Mouse (Mus musculus): ENCODE results near the gene Cd244a. TPM values are rescaled to one million over a fixed set of nuclear protein-coding genes. Genes with fewer than 3 reads are reported as not detected.

Gene Cd244a
- not detected for polyA plus RNA-seq (2017; shearing (Covaris generic))

DNA sequence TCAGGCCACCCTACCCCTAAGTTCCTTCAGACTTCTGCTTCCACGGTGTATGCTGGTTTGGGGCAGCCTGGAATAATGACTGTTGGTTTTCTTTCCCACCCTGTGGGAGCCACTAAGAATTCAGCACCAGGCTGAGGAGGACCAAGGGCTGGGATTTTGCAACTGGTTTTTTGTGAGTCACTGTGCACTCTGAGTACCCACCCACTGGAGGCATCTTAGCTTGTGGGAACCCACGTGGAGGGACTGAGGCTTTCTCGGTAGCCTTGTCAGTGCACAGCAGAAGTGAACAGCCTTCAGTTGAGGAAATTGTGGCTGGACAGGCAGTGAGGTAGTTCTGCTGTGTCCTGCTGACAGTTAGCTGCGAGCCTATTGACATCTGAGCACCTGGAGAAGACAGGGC is at the start of gene Cd244a:
Gene Cd244a (plus strand): TSS at position 296 of the 400 bp plus-strand sequence.

DNA sequence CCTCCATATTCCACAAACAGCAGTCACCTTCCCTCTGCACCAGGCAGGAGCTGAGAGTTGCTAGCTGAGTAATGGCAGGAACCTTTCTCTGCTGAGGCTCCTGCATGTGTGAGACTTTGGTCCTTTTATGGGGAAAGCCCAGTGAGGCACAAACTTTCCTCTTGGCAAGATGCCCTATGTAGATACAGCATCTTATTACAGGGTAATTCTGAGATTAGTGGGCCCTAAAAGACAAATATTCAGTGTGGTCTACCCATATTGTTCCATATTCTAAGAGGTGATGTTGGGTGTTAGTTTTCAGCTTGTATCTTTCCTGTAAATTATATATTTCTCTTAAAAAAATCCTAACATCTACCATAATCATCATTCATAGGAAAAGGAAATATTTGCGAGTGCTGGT is 23.8 kb upstream of the Cd244a start, which contains the start of gene Itln1:
Gene Itln1 (minus strand): TSS at position 101 of the 400 bp plus-strand sequence.

DNA sequence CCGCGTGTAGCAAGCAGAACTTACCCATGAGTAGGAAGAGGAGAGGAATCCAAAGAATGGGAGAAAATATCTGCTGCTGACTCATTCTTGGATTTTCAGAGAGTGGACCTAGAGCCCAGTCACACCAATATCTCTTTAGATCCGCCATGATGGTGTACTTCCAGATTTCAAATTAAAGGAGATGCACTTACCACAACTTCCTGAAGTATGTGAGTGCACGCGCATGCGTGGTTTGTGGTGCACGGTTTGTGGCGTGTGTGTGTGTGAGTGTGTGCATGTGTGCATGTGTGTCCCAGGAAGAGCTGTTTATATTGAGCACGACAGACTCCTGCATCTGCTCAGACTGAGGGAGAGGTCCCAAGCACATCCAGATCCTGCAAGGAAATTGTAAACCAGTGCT is 48.2 kb downstream of the Cd244a start, which contains the start of gene Ly9:
Gene Ly9 (minus strand): TSS at position 235 of the 400 bp plus-strand sequence.

DNA sequence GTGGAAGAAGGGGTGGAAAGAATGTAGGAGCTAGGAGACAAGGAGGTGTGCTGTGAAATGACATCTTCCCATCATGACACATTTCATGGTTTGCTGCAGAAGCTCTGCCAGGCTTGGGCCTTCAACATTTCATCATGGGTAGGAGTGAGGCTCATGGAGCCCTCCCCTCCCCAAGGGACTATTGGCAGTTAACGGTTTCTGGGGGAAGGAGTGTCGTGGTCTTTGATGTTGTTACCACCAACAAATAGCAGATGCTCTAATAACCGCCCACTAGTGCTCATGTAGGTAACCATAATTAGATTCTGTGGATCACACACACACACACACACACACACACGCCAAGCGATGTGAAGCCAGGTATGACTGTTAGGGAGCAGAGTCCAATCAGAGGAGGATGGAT is 93.7 kb downstream of the Cd244a start, which contains the start of gene Slamf7:
Gene Slamf7 (minus strand): TSS at position 302 of the 400 bp plus-strand sequence.

Other genes with a start within 250 kb of the Cd244a start
- gene Dedd, start 230.0 kb upstream of the Cd244a start, polyA plus RNA-seq (2017; shearing (Covaris generic)): 32.6 TPM
- gene Nit1, start 213.5 kb upstream of the Cd244a start, polyA plus RNA-seq (2017; shearing (Covaris generic)): 39.4 TPM
- gene Pfdn2, start 213.5 kb upstream of the Cd244a start, polyA plus RNA-seq (2017; shearing (Covaris generic)): 112 TPM
- gene Klhdc9, start 198.4 kb upstream of the Cd244a start, polyA plus RNA-seq (2017; shearing (Covaris generic)): not detected
- gene Nectin4, start 189.1 kb upstream of the Cd244a start, polyA plus RNA-seq (2017; shearing (Covaris generic)): 0.10 TPM
- gene Arhgap30, start 170.2 kb upstream of the Cd244a start, polyA plus RNA-seq (2017; shearing (Covaris generic)): 159 TPM
- gene Usf1, start 147.9 kb upstream of the Cd244a start, polyA plus RNA-seq (2017; shearing (Covaris generic)): 73.6 TPM
- gene Tstd1, start 140.3 kb upstream of the Cd244a start, polyA plus RNA-seq (2017; shearing (Covaris generic)): 3.6 TPM
- gene F11r, start 121.7 kb upstream of the Cd244a start, polyA plus RNA-seq (2017; shearing (Covaris generic)): 0.19 TPM
- 7.3 TPM for gene Alyref2, start 55.7 kb upstream of the Cd244a start, polyA plus RNA-seq (2017; shearing (Covaris generic))
- gene Itln1, start 23.9 kb upstream of the Cd244a start, polyA plus RNA-seq (2017; shearing (Covaris generic)): not detected
- gene Ly9, start 48.2 kb downstream of the Cd244a start, polyA plus RNA-seq (2017; shearing (Covaris generic)): 92.0 TPM
- gene Slamf7, start 93.8 kb downstream of the Cd244a start, polyA plus RNA-seq (2017; shearing (Covaris generic)): 0.78 TPM
- gene Cd48, start 122.8 kb downstream of the Cd244a start, polyA plus RNA-seq (2017; shearing (Covaris generic)): 85.6 TPM
- gene Slamf1, start 207.9 kb downstream of the Cd244a start, polyA plus RNA-seq (2017; shearing (Covaris generic)): 31.0 TPM